Mouse (Mus musculus) brain, adult 2 months (tissue): ENCODE data around the gene Gm21725.
"Not testable (repeated sequence)": the region's sequence is repeated elsewhere in the genome, so short reads cannot be mapped to it uniquely, and the experiment has no call there.

Source experiments
- DNase-seq: peaks from one replicate; pipeline ENCODE4 v3.0.0; 2011; ENCODE audit warnings: low read depth, low spot score

Gene Gm21725

GRCm38 (mm10) chrY:13348963-13349362 is at the start of gene Gm21725:
Gene Gm21725, minus strand, starts transcription at chrY:13349063.
- DNase-seq = not testable (repeated sequence)
